ENCODE assay signal across 26 mouse cellular contexts in genomic region chr14:17045426-17046132, GRCm38 (mm10).
DNase-seq lines count a peak whose midpoint lies in the region; ATAC-seq lines count a peak whose summit lies in the region.
"Had no signal": no experiment of that assay in that cellular context is flagged by ENCODE, and none has a peak within 500 bp of the region (broad histone marks: within the 10 kb centered on the region; RNA-seq: fewer than 3 reads in every experiment).

No protein-coding gene starts in this region.

- DNase-seq in hindbrain, embryonic 10.5 days (ENCODE audit: low spot score), result no peak
- peak; percentile 7 for DNase-seq in midbrain, embryonic 14.5 days
- DNase-seq in midbrain, embryonic 10.5 days (ENCODE audit: low spot score), result no peak
- DNase-seq in right cerebral cortex, adult 2 months (ENCODE audit: low spot score in 2 of 2), result no peak
- DNase-seq: adrenal gland, adult 8-10 months; adrenal gland, postnatal 25 days; cerebellum, adult 11-12 months; cerebellum, adult 8-10 months; cerebellum, postnatal 10 days; cerebellum, postnatal 36 days; embryo, embryonic 11 days; gastrocnemius, postnatal 25 days; heart, adult 18-20 months; heart, postnatal 10 days; heart, postnatal 36 days had no signal

- H3K9ac ChIP-seq in hindbrain, embryonic 13.5 days, result no peak overlapping the region
- H3K9ac ChIP-seq in midbrain, embryonic 14.5 days (replicated peaks; ENCODE audit: low read length), result no peak overlapping the region
- H3K9ac ChIP-seq in neural tube, embryonic 13.5 days, result no peak overlapping the region
- H3K9ac ChIP-seq: embryonic facial prominence, embryonic 13.5 days; forebrain, embryonic 12.5 days; forebrain, embryonic 15.5 days; heart, embryonic 12.5 days; heart, embryonic 15.5 days had no signal

- ATAC-seq in hindbrain, embryonic 13.5 days (ENCODE audit: low FRiP score), result peak; percentile 46; the same call in 1 of the 2 replicates
- ATAC-seq in midbrain, embryonic 14.5 days (ENCODE audit: low FRiP score, low TSS enrichment), result no peak
- ATAC-seq in neural tube, embryonic 13.5 days (ENCODE audit: low read depth), result peak; percentile 82
- ATAC-seq: activated CD4-positive, CD25-positive, alpha-beta regulatory T cell, adult 4 months; forebrain, embryonic 15.5 days; hindbrain, embryonic 16.5 days had no signal

- no peak overlapping the region for H3K4me2 ChIP-seq in hindbrain, embryonic 13.5 days
- no peak overlapping the region for H3K4me2 ChIP-seq in midbrain, embryonic 14.5 days (ENCODE audit: low read length)
- no peak overlapping the region for H3K4me2 ChIP-seq in neural tube, embryonic 13.5 days
- H3K4me2 ChIP-seq: embryonic facial prominence, embryonic 13.5 days; forebrain, embryonic 12.5 days; forebrain, embryonic 15.5 days; heart, embryonic 12.5 days; heart, embryonic 15.5 days had no signal

- H3K27me3 ChIP-seq in hindbrain, embryonic 13.5 days, result no peaks in the 10 kb centered on the region
- no peaks in the 10 kb centered on the region for H3K27me3 ChIP-seq in hindbrain, embryonic 10.5 days (ENCODE audit: insufficient read depth, poor library complexity, severe bottlenecking)
- no peaks in the 10 kb centered on the region for H3K27me3 ChIP-seq in midbrain, embryonic 14.5 days (ENCODE audit: control insufficient read depth, insufficient read depth, low read length)
- H3K27me3 ChIP-seq in midbrain, embryonic 10.5 days (ENCODE audit: low read depth, poor library complexity, severe bottlenecking), result no peaks in the 10 kb centered on the region
- H3K27me3 ChIP-seq in neural tube, embryonic 13.5 days, result no peaks in the 10 kb centered on the region
- H3K27me3 ChIP-seq: embryonic facial prominence, embryonic 13.5 days; forebrain, embryonic 12.5 days; forebrain, embryonic 15.5 days; heart, embryonic 12.5 days; heart, embryonic 15.5 days had no signal

- H3K36me3 ChIP-seq in hindbrain, embryonic 13.5 days, result no peaks in the 10 kb centered on the region
- H3K36me3 ChIP-seq in hindbrain, embryonic 10.5 days, result no peaks in the 10 kb centered on the region
- no peaks in the 10 kb centered on the region for H3K36me3 ChIP-seq in midbrain, embryonic 14.5 days (ENCODE audit: control insufficient read depth, insufficient read depth, low read length)
- H3K36me3 ChIP-seq in midbrain, embryonic 10.5 days, result no peaks in the 10 kb centered on the region
- H3K36me3 ChIP-seq in neural tube, embryonic 13.5 days, result no peaks in the 10 kb centered on the region
- H3K36me3 ChIP-seq: embryonic facial prominence, embryonic 10.5 days; embryonic facial prominence, embryonic 13.5 days; forebrain, embryonic 12.5 days; forebrain, embryonic 15.5 days; heart, embryonic 12.5 days; heart, embryonic 15.5 days had no signal

- 75% methylated on average over 8 of the region's 8 CpGs for WGBS in hindbrain, embryonic 13.5 days
- WGBS in hindbrain, embryonic 10.5 days, result 90% methylated on average over 8 of the region's 8 CpGs
- WGBS in midbrain, embryonic 14.5 days, result 79% methylated on average over 8 of the region's 8 CpGs
- 92% methylated on average over 8 of the region's 8 CpGs for WGBS in midbrain, embryonic 10.5 days
- 48% methylated on average over 8 of the region's 8 CpGs for WGBS in neural tube, embryonic 13.5 days

- no peak overlapping the region for H3K27ac ChIP-seq in hindbrain, embryonic 13.5 days
- H3K27ac ChIP-seq in hindbrain, embryonic 10.5 days, result no peak overlapping the region
- no peak overlapping the region for H3K27ac ChIP-seq in midbrain, embryonic 14.5 days (replicated peaks; ENCODE audit: low read depth, low read length)
- H3K27ac ChIP-seq in midbrain, embryonic 10.5 days (replicated peaks), result no peak overlapping the region
- no peak overlapping the region for H3K27ac ChIP-seq in neural tube, embryonic 13.5 days (replicated peaks)
- H3K27ac ChIP-seq: embryonic facial prominence, embryonic 10.5 days; embryonic facial prominence, embryonic 13.5 days; forebrain, embryonic 12.5 days; forebrain, embryonic 15.5 days; heart, embryonic 15.5 days had no signal

- no peaks in the 10 kb centered on the region for H3K9me3 ChIP-seq in hindbrain, embryonic 13.5 days
- H3K9me3 ChIP-seq in hindbrain, embryonic 10.5 days, result no peaks in the 10 kb centered on the region
- H3K9me3 ChIP-seq in midbrain, embryonic 14.5 days (ENCODE audit: control insufficient read depth, low read length), result no peaks in the 10 kb centered on the region
- no peaks in the 10 kb centered on the region for H3K9me3 ChIP-seq in midbrain, embryonic 10.5 days (replicated peaks)
- no peaks in the 10 kb centered on the region for H3K9me3 ChIP-seq in neural tube, embryonic 13.5 days
- H3K9me3 ChIP-seq: embryonic facial prominence, embryonic 10.5 days; embryonic facial prominence, embryonic 13.5 days; forebrain, embryonic 12.5 days; forebrain, embryonic 15.5 days; heart, embryonic 12.5 days; heart, embryonic 15.5 days had no signal

- H3K4me3 ChIP-seq in hindbrain, embryonic 13.5 days, result no peak overlapping the region
- H3K4me3 ChIP-seq in hindbrain, embryonic 10.5 days, result no peak overlapping the region
- H3K4me3 ChIP-seq in midbrain, embryonic 14.5 days (replicated peaks; ENCODE audit: low read depth, low read length), result no peak overlapping the region
- no peak overlapping the region for H3K4me3 ChIP-seq in midbrain, embryonic 10.5 days
- H3K4me3 ChIP-seq in neural tube, embryonic 13.5 days, result no peak overlapping the region
- H3K4me3 ChIP-seq: embryonic facial prominence, embryonic 10.5 days; embryonic facial prominence, embryonic 13.5 days; erythroblast, embryonic 14.5 days; forebrain, embryonic 12.5 days; forebrain, embryonic 15.5 days; heart, embryonic 12.5 days; heart, embryonic 15.5 days had no signal

- H3K4me1 ChIP-seq in hindbrain, embryonic 13.5 days (replicated peaks), result no peaks in the 10 kb centered on the region
- H3K4me1 ChIP-seq in hindbrain, embryonic 10.5 days (replicated peaks), result no peaks in the 10 kb centered on the region
- H3K4me1 ChIP-seq in midbrain, embryonic 14.5 days (ENCODE audit: control insufficient read depth, insufficient read depth, low read length), result no peaks in the 10 kb centered on the region
- H3K4me1 ChIP-seq in midbrain, embryonic 10.5 days, result no peaks in the 10 kb centered on the region
- H3K4me1 ChIP-seq in neural tube, embryonic 13.5 days (replicated peaks), result peaks cover 5% of the 10 kb centered on the region
- H3K4me1 ChIP-seq: embryonic facial prominence, embryonic 10.5 days; embryonic facial prominence, embryonic 13.5 days; forebrain, embryonic 12.5 days; forebrain, embryonic 15.5 days; heart, embryonic 12.5 days; heart, embryonic 15.5 days had no signal
